Mouse (Mus musculus) kidney, embryonic 14.5 days (tissue): ENCODE data around the gene Macf1. TPM values are rescaled to one million over a fixed set of nuclear protein-coding genes. Genes with fewer than 3 reads are reported as not detected.

Source experiments
- ATAC-seq: fragments of 200-750 bp; cut with Nextera tagmentation; 2 replicates; pipeline ENCODE4 v1.8.0; 2017; ENCODE audit warnings: moderate number of reproducible peaks, mild to moderate bottlenecking, moderate TSS enrichment, moderate library complexity; ENCODE audit not compliant: low FRiP score, low TSS enrichment
- H3K27ac ChIP-seq: fragments of 300-500 bp; sonication (generic); 2 replicates; pipeline ENCODE4 v1.5.1; 2014; ENCODE audit warnings: low read depth, mild to moderate bottlenecking, low read length, moderate library complexity, mixed read lengths
- H3K27me3 ChIP-seq: fragments of 300-500 bp; sonication (generic); 2 replicates; pipeline ENCODE4 v1.6.1; 2014; ENCODE audit warnings: mild to moderate bottlenecking, low read length; ENCODE audit not compliant: control insufficient read depth, insufficient read depth
- H3K36me3 ChIP-seq: fragments of 300-500 bp; sonication (generic); 2 replicates; pipeline ENCODE4 v1.6.1; 2014; ENCODE audit warnings: low read length, mixed read lengths; ENCODE audit not compliant: control insufficient read depth, insufficient read depth
- H3K4me1 ChIP-seq: fragments of 300-500 bp; sonication (generic); 2 replicates; pipeline ENCODE4 v1.6.1; 2014; ENCODE audit warnings: low read length, mixed read lengths; ENCODE audit not compliant: control insufficient read depth, insufficient read depth
- H3K4me2 ChIP-seq: fragments of 300-500 bp; sonication (generic); replicated peaks from 2 replicates; pipeline ENCODE4 v1.6.1; 2014; ENCODE audit warnings: low read depth, mild to moderate bottlenecking, low read length
- H3K4me3 ChIP-seq: fragments of 300-500 bp; sonication (generic); 2 replicates; pipeline ENCODE4 v1.5.1; 2014; ENCODE audit warnings: mild to moderate bottlenecking, low read length
- H3K9ac ChIP-seq: fragments of 300-500 bp; sonication (generic); 2 replicates; pipeline ENCODE4 v1.6.1; 2014; ENCODE audit warnings: low read depth, mild to moderate bottlenecking, low read length, moderate library complexity
- H3K9me3 ChIP-seq: fragments of 300-500 bp; sonication (generic); 2 replicates; pipeline ENCODE4 v1.6.1; 2016; ENCODE audit warnings: low read length; ENCODE audit not compliant: control insufficient read depth
- WGBS: fragments of 180-500 bp; shearing (Covaris S2); extraction: QIAGEN DNeasy Blood & Tissue Kit; methylation state at CpG from one replicate; pipeline ENCODE4 v1.1.7; 2014; 5-methylcytosine and 5-hydroxymethylcytosine counted together
- polyA plus RNA-seq: library from polyadenylated mRNA; unstranded; fragments of >200 nt; fragmentation: Nextera tagmentation; extraction: Ambion mirVana; gene quantifications from 2 replicates; pipeline ENCODE4 v1.2.1, GENCODE M21; 2014

Gene Macf1
- polyA plus RNA-seq, 1 experiment from 2014 or later: 89.2 TPM

GRCm38 (mm10) chr4:123402244-123402643 is 281.9 kb downstream of the Macf1 start:
- no peak overlapping the region for H3K4me3 ChIP-seq
- no peak overlapping the region for H3K9ac ChIP-seq
- H3K27ac ChIP-seq: no peak overlapping the region
- peaks cover 39% of the 10 kb centered on the region for H3K36me3 ChIP-seq
- H3K4me1 ChIP-seq: peaks cover 21% of the 10 kb centered on the region
- WGBS: 81% methylated on average over 1 of the region's 1 CpGs
- no peak for ATAC-seq
- no peak overlapping the region for H3K4me2 ChIP-seq
- H3K27me3 ChIP-seq: no peaks in the 10 kb centered on the region
- no peaks in the 10 kb centered on the region for H3K9me3 ChIP-seq

GRCm38 (mm10) chr4:123401265-123401664 is 282.9 kb downstream of the Macf1 start:
- H3K9ac ChIP-seq: no peak overlapping the region
- no peak overlapping the region for H3K4me2 ChIP-seq
- no peaks in the 10 kb centered on the region for H3K9me3 ChIP-seq
- no peak overlapping the region for H3K4me3 ChIP-seq
- no peak for ATAC-seq
- whole genome bisulfite sequencing: 73% methylated on average over 3 of the region's 3 CpGs
- H3K27ac ChIP-seq: no peak overlapping the region
- no peaks in the 10 kb centered on the region for H3K27me3 ChIP-seq
- H3K4me1 ChIP-seq: peaks cover 12% of the 10 kb centered on the region; the same call in 1 of the 2 replicates
- H3K36me3 ChIP-seq: peaks cover 49% of the 10 kb centered on the region

- H3K4me2 ChIP-seq: no peak overlapping the region
- 0 out of 2 replicates have a peak, but pooled peaks have one; percentile 52 for ATAC-seq
- H3K4me3 ChIP-seq: no peak overlapping the region
- H3K9me3 ChIP-seq: no peaks in the 10 kb centered on the region
- no peaks in the 10 kb centered on the region for H3K27me3 ChIP-seq
- H3K9ac ChIP-seq: no peak overlapping the region
- no peaks in the 10 kb centered on the region; the same call in 1 of the 2 replicates for H3K4me1 ChIP-seq
- H3K36me3 ChIP-seq: peaks cover 77% of the 10 kb centered on the region
- no peak overlapping the region for H3K27ac ChIP-seq
- WGBS: 55% methylated on average over 5 of the region's 5 CpGs
Measured at GRCm38 (mm10) chr4:123397643-123398434, 286.3 kb downstream of the Macf1 start.

GRCm38 (mm10) chr4:123397049-123397448 is 287.1 kb downstream of the Macf1 start:
- H3K4me2 ChIP-seq: no peak overlapping the region
- 72% methylated on average over 8 of the region's 8 CpGs for WGBS
- H3K36me3 ChIP-seq: peaks cover 84% of the 10 kb centered on the region
- peak; percentile 60; the same call in 1 of the 2 replicates for ATAC-seq
- H3K4me1 ChIP-seq: no peaks in the 10 kb centered on the region
- no peak overlapping the region for H3K4me3 ChIP-seq
- H3K9me3 ChIP-seq: no peaks in the 10 kb centered on the region
- H3K27me3 ChIP-seq: no peaks in the 10 kb centered on the region
- no peak overlapping the region for H3K9ac ChIP-seq
- H3K27ac ChIP-seq: no peak overlapping the region

- peaks cover 89% of the 10 kb centered on the region for H3K36me3 ChIP-seq
- 92% methylated on average over 2 of the region's 2 CpGs for WGBS
- H3K4me2 ChIP-seq: no peak overlapping the region
- H3K27me3 ChIP-seq: no peaks in the 10 kb centered on the region
- ATAC-seq: no peak
- no peak overlapping the region for H3K27ac ChIP-seq
- H3K4me3 ChIP-seq: no peak overlapping the region
- no peaks in the 10 kb centered on the region for H3K4me1 ChIP-seq
- no peaks in the 10 kb centered on the region for H3K9me3 ChIP-seq
- no peak overlapping the region for H3K9ac ChIP-seq
Measured at GRCm38 (mm10) chr4:123395435-123396000, 288.6 kb downstream of the Macf1 start.

GRCm38 (mm10) chr4:123394878-123395277 is 289.3 kb downstream of the Macf1 start:
- Histone ChIP-seq H3K4me1 (no peaks in the 10 kb centered on the region), H3K9ac (no peak overlapping the region), H3K27ac (no peak overlapping the region), H3K4me3 (no peak overlapping the region), H3K27me3 (no peaks in the 10 kb centered on the region), H3K9me3 (no peaks in the 10 kb centered on the region), H3K36me3 (peaks cover 91% of the 10 kb centered on the region), H3K4me2 (no peak overlapping the region)
- no peak for ATAC-seq
- WGBS: 91% methylated on average over 5 of the region's 5 CpGs

- no peak for ATAC-seq
- no peak overlapping the region for H3K27ac ChIP-seq
- peaks cover 90% of the 10 kb centered on the region for H3K36me3 ChIP-seq
- H3K4me3 ChIP-seq: no peak overlapping the region
- H3K9me3 ChIP-seq: no peaks in the 10 kb centered on the region
- H3K4me1 ChIP-seq: no peaks in the 10 kb centered on the region
- WGBS: 93% methylated on average over 1 of the region's 1 CpGs
- H3K4me2 ChIP-seq: no peak overlapping the region
- no peak overlapping the region for H3K9ac ChIP-seq
- no peaks in the 10 kb centered on the region for H3K27me3 ChIP-seq
Measured at GRCm38 (mm10) chr4:123394269-123394668, 289.9 kb downstream of the Macf1 start.

GRCm38 (mm10) chr4:123393004-123393403 is 291.2 kb downstream of the Macf1 start:
- Histone ChIP-seq H3K9ac (no peak overlapping the region), H3K9me3 (no peaks in the 10 kb centered on the region), H3K4me2 (no peak overlapping the region), H3K36me3 (peaks cover 90% of the 10 kb centered on the region), H3K27ac (no peak overlapping the region), H3K27me3 (no peaks in the 10 kb centered on the region), H3K4me3 (no peak overlapping the region), H3K4me1 (no peaks in the 10 kb centered on the region)
- WGBS: 86% methylated on average over 3 of the region's 3 CpGs
- ATAC-seq: no peak

GRCm38 (mm10) chr4:123392187-123392586 is 292.0 kb downstream of the Macf1 start:
- ATAC-seq: no peak
- Histone ChIP-seq H3K27ac (no peak overlapping the region), H3K36me3 (peaks cover 82% of the 10 kb centered on the region), H3K9me3 (no peaks in the 10 kb centered on the region), H3K27me3 (no peaks in the 10 kb centered on the region), H3K4me2 (no peak overlapping the region), H3K4me1 (no peaks in the 10 kb centered on the region), H3K4me3 (no peak overlapping the region), H3K9ac (no peak overlapping the region)
- 96% methylated on average over 1 of the region's 1 CpGs for WGBS
